Mouse (Mus musculus): ENCODE results near the gene Cd69.

GRCm38 (mm10) chr6:129312499-129312898 is 37.3 kb upstream of the Cd69 start:
- TF ChIP-seq CTCF (IDR thresholded peaks at IDR 0.05; ENCODE audit: borderline replicate concordance, insufficient read depth, low read length), result no peak
- TF ChIP-seq POLR2A (IDR thresholded peaks at IDR 0.05; ENCODE audit: low read depth, low read length), result no peak

All from embryonic fibroblast, embryonic 13.5 days (primary cell).